Mouse (Mus musculus) ES-Bruce4 (cell line): ENCODE data around the gene Zfp791. TPM values are rescaled to one million over a fixed set of nuclear protein-coding genes. Genes with fewer than 3 reads are reported as not detected.

Experiments
- H3K27ac ChIP-seq: 2 replicates; pipeline ENCODE4 v1.5.1; 2012; ENCODE audit warnings: low read length, inconsistent platforms; ENCODE audit not compliant: insufficient read depth
- H3K27me3 ChIP-seq: 2 replicates; pipeline ENCODE4 v1.6.1; 2012; ENCODE audit warnings: mild to moderate bottlenecking, low read length, inconsistent platforms; ENCODE audit not compliant: control insufficient read depth, poor library complexity, insufficient read depth, severe bottlenecking
- H3K36me3 ChIP-seq: 2 replicates; pipeline ENCODE4 v1.6.1; 2012; ENCODE audit warnings: inconsistent platforms, mild to moderate bottlenecking, low read length, moderate library complexity; ENCODE audit not compliant: control insufficient read depth, poor library complexity, insufficient read depth, severe bottlenecking
- H3K4me1 ChIP-seq: one replicate; pipeline ENCODE4 v1.8.1; 2011; ENCODE audit warnings: low read length; ENCODE audit not compliant: control insufficient read depth, insufficient read depth
- H3K4me3 ChIP-seq: 2 replicates; pipeline ENCODE4 v1.5.1; 2011; ENCODE audit warnings: low read depth, mild to moderate bottlenecking, low read length
- H3K9ac ChIP-seq: 2 replicates; pipeline ENCODE4 v1.6.1; 2012; ENCODE audit warnings: low read depth, mild to moderate bottlenecking, inconsistent platforms; ENCODE audit not compliant: poor library complexity, severe bottlenecking
- H3K9me3 ChIP-seq: replicated peaks from 2 replicates; pipeline ENCODE4 v1.6.1; 2012; ENCODE audit warnings: mild to moderate bottlenecking, low read length, inconsistent platforms; ENCODE audit not compliant: control insufficient read depth, poor library complexity, insufficient read depth, severe bottlenecking
- CTCF ChIP-seq: IDR thresholded peaks from one replicate; pipeline ENCODE4 v1.8.1; 2011; ENCODE audit warnings: low read depth, low read length
- EP300 ChIP-seq: IDR thresholded peaks from 2 replicates; pipeline ENCODE4 v1.6.1; 2011; ENCODE audit warnings: low read depth, low read length; ENCODE audit not compliant: insufficient read depth
- POLR2A ChIP-seq: IDR thresholded peaks from one replicate; pipeline ENCODE4 v1.8.1; 2011; ENCODE audit warnings: low read length; ENCODE audit not compliant: insufficient read depth
- polyA plus RNA-seq: library from polyadenylated mRNA; stranded (reverse); fragments of >200 nt; gene quantifications from 2 replicates; pipeline ENCODE4 v1.2.4, GENCODE M21; 2011; ENCODE audit warnings: low read depth; ENCODE audit not compliant: missing spikeins, insufficient read depth, insufficient read length

Gene Zfp791
- polyA plus RNA-seq, 1 experiment, result 2.0 TPM

DNA sequence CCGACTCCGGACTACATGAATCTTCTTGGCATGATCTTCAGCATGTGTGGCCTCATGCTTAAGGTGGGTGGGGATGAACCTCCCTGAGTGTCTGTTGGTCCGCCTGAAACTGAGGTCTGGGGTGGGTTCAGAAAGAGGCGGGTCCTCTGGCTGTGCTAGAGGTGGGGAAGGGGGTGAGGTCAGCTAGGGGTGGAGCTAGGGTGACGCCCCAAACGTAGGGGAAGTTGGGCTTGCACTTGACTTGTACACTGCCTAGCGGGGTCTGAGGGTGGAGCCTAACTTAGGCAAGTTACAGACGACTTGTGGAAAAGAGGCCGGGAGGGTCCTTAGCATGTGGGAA, 41.7 kb downstream of the Zfp791 start, which contains the start of gene Wdr83:
Gene Wdr83, minus strand, starts transcription at position 91 of the 340 bp plus-strand sequence.
- Histone ChIP-seq H3K36me3 (peaks cover 22% of the 10 kb centered on the region), H3K4me1 (no peaks in the 10 kb centered on the region), H3K9me3 (no peaks in the 10 kb centered on the region), H3K27ac (peak within 1 kb of the TSS; percentile 1; the same call in 1 of the 2 replicates), H3K4me3 (peak within 1 kb of the TSS; percentile 95), H3K9ac (peak within 1 kb of the TSS; percentile 85), H3K27me3 (no peaks in the 10 kb centered on the region)
- TF ChIP-seq CTCF (no peak), EP300 (no peak), POLR2A (no peak)

DNA sequence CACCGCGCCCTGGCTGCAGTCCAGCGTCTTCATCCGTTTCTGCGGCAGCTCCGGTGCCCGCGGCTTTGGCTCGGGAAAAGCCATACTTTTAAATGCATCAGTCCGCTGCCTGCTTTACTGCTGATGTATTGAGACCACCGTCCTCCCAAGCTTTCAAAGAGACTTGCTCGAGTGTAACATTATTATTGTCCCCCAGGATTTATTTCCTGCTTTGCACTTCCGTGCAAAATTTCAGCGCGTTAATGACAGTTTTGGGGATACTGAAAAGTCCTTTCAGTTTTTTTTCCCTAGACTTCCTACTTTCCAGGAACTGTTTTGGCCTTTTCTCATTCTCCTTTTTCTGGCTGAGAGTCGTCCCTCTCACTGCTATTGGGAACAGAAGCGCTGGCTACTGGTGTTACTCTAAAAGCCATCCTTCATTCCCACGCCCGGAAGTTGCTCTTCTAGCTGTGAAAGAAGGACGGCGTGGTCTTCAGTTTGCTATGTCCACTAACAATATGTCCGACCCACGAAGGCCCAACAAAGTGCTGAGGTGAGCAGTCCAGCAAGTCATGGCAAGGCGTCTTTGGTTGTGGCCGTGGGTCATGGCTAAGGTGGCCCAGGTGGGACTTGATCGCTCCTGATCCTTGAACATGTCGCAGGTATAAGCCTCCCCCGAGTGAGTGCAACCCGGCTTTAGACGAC, 42.2 kb downstream of the Zfp791 start, which contains the start of gene Wdr83os:
Gene Wdr83os, plus strand, starts transcription at position 209 of the 684 bp plus-strand sequence.
- no peaks in the 10 kb centered on the region for H3K9me3 ChIP-seq
- H3K36me3 ChIP-seq, result peaks cover 22% of the 10 kb centered on the region
- H3K27ac ChIP-seq, result peak within 1 kb of the TSS; percentile 1; the same call in 1 of the 2 replicates
- H3K9ac ChIP-seq, result peak within 1 kb of the TSS; percentile 85
- no peaks in the 10 kb centered on the region for H3K4me1 ChIP-seq
- no peaks in the 10 kb centered on the region for H3K27me3 ChIP-seq
- peak within 1 kb of the TSS; percentile 95 for H3K4me3 ChIP-seq
- no peak for TF ChIP-seq EP300
- TF ChIP-seq CTCF, result no peak
- TF ChIP-seq POLR2A, result no peak

DNA sequence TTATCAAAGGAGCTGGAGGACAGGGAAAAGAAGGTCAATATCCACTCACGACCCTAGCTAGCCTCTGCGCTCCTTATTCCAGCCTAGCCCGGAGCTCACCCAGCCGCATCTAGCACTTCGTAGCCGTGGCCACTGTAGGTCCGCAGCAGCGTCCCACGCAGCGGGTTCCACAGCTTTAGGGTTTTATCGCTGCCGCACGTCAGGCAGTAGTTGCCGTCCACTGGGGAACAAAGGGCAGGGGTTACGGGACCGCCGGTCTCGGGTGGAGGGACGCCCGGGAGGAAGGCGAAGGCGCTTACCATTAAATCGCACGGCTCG, 42.7 kb downstream of the Zfp791 start:
- Histone ChIP-seq H3K27ac (no peak overlapping the region), H3K9ac (peak overlapping the region; percentile 85), H3K4me3 (peak overlapping the region; percentile 95), H3K36me3 (peaks cover 22% of the 10 kb centered on the region), H3K4me1 (no peaks in the 10 kb centered on the region), H3K27me3 (no peaks in the 10 kb centered on the region), H3K9me3 (no peaks in the 10 kb centered on the region)
- no peak for TF ChIP-seq EP300
- no peak for TF ChIP-seq POLR2A
- no peak for TF ChIP-seq CTCF

DNA sequence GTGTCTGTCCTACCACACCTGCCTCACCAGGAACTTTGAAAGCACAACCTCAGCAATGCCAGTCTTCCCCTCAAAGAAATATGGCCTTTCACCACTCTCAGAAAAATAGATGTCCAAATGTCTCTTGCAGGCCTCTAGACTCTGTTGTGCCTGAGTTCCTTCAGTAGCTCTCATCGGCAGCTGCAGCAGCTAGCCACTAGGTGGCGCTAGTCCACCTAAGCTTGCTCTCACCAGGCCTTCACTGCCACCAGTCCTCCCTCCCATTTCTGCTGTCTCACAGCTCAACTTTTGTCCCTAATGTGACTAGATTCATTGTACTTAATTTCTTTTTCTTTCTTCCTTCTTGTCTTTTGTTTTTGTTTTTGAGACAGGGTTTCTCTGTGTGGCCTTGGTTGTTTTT, 45.9 kb downstream of the Zfp791 start:
- no peaks in the 10 kb centered on the region for H3K9me3 ChIP-seq
- no peaks in the 10 kb centered on the region for H3K4me1 ChIP-seq
- H3K9ac ChIP-seq, result no peak overlapping the region
- H3K27me3 ChIP-seq, result no peaks in the 10 kb centered on the region
- no peak overlapping the region for H3K4me3 ChIP-seq
- H3K27ac ChIP-seq, result no peak overlapping the region
- TF ChIP-seq CTCF (peak; percentile 100), EP300 (no peak)
- H3K36me3 ChIP-seq, result peaks cover 37% of the 10 kb centered on the region

DNA sequence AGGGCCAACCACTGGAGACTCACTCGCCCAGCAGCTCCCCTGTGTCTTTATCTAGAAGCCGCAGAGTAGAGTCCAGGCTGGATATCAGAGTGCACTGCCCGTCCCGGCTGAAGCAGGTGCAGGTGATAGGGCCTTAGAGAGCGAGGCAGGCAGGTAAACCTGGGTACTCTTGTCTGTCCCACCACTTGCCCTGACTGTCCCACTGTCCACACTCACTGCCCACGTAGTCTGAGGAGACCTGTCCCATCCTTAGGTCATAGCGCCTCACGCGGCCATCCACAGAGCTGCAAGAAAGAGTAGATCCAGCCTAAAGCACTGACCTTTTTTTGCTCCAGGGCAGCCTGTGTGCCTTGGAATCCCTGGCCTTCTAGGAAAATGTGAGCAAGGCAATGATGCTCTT, 46.9 kb downstream of the Zfp791 start:
- H3K36me3 ChIP-seq, result peaks cover 37% of the 10 kb centered on the region
- H3K27me3 ChIP-seq, result no peaks in the 10 kb centered on the region
- H3K4me3 ChIP-seq, result no peak overlapping the region
- H3K27ac ChIP-seq, result no peak overlapping the region
- no peak overlapping the region for H3K9ac ChIP-seq
- H3K9me3 ChIP-seq, result no peaks in the 10 kb centered on the region
- TF ChIP-seq POLR2A (no peak), CTCF (peak; percentile 90)
- H3K4me1 ChIP-seq, result no peaks in the 10 kb centered on the region

DNA sequence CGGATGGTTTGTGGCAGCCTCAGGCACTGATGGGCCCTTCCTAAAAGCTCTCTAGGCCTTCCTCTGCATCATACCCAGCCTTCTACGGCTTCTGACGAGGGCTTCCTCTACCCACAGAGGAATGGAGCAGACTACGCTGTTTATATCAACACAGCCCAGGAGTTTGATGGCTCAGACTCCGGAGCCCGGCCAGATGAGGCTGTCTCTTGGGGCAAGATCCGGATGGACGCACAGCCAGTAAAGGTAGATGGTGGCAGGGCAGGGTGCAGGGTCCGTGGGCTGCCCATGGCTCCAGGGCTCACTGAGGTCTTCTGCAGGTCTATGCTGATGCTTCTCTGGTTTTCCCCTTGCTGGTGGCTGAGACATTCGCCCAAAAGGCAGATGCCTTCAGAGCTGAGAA, 48.3 kb downstream of the Zfp791 start:
- no peak overlapping the region for H3K4me3 ChIP-seq
- H3K9ac ChIP-seq, result no peak overlapping the region
- H3K4me1 ChIP-seq, result no peaks in the 10 kb centered on the region
- peaks cover 37% of the 10 kb centered on the region for H3K36me3 ChIP-seq
- no peak overlapping the region for H3K27ac ChIP-seq
- H3K27me3 ChIP-seq, result no peaks in the 10 kb centered on the region
- TF ChIP-seq POLR2A (no peak), EP300 (no peak), CTCF (no peak)
- H3K9me3 ChIP-seq, result no peaks in the 10 kb centered on the region
